Mouse (Mus musculus) layer of hippocampus, postnatal 36 days (tissue): ENCODE measurements around the gene Fblim1. TPM values are rescaled to one million over a fixed set of nuclear protein-coding genes. Genes with fewer than 3 reads are reported as not detected.
"Not testable (repeated sequence)": the region's sequence is repeated elsewhere in the genome, so short reads cannot be mapped to it uniquely, and the experiment has no call there.

Source experiments
- DNase-seq, 2 experiments: peaks; one replicate each; pipeline ENCODE4 v3.0.0; 2022
- total RNA-seq, 2 experiments: library from RNA; stranded (reverse); gene quantifications; 2 replicates each; pipeline ENCODE4 v1.2.3; 2021

The Fblim1 gene
- total RNA-seq, 2 experiments from 2014 or later = 0.50 to 1.0 TPM

- no peak for DNase-seq
Observed at GRCm38 (mm10) chr4:141566187-141566586, 39.7 kb downstream of the Fblim1 start.

DNA sequence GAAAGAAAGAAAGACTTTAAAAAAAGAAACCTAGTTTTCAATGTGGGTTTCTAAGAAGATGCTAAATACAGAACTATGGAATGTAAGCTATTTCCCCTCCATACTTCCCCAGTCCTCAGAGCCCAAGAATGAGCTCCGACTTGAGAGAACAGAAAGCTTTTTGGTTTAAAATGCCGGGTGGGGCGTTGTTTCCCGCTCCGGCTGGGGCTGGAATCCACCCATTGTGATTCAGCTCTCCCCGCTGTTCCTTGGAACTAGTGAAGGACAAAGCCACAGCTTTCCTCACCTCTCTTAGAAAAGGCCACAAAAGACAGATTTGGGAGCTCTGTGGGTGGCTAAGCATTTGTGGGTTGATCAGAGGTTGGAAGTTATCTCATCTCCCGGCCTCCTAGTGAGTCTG is 40.6 kb downstream of the Fblim1 start:
- no peak for DNase-seq

DNA sequence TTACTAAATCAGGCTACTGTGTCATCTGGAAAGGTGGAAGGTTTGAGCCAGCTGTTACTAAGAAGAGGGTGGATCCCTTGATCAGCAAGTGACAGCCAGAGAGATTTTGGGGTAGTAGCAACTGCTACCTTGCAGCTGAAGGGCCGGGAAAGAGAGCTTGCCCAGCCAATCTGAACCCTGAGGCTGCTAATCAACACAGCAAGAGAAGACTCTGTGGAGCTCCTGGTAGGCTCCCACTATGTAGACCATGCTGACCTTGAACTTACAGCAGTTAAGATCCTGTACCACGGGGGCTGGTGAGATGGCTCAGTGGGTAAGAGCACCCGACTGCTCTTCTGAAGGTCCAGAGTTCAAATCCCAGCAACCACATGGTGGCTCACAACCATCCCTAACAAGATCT is 41.2 kb downstream of the Fblim1 start:
- no peak for DNase-seq

GRCm38 (mm10) chr4:141564209-141564608 is 41.7 kb downstream of the Fblim1 start:
- DNase-seq = no peak

GRCm38 (mm10) chr4:141562281-141562680 is 43.6 kb downstream of the Fblim1 start:
- DNase-seq = no peak

GRCm38 (mm10) chr4:141561331-141561919 is 44.5 kb downstream of the Fblim1 start:
- not testable (repeated sequence) for DNase-seq

- peak in 1 of 2 experiments; percentile 53 for DNase-seq
Observed at GRCm38 (mm10) chr4:141559898-141560263, 46.0 kb downstream of the Fblim1 start.

DNA sequence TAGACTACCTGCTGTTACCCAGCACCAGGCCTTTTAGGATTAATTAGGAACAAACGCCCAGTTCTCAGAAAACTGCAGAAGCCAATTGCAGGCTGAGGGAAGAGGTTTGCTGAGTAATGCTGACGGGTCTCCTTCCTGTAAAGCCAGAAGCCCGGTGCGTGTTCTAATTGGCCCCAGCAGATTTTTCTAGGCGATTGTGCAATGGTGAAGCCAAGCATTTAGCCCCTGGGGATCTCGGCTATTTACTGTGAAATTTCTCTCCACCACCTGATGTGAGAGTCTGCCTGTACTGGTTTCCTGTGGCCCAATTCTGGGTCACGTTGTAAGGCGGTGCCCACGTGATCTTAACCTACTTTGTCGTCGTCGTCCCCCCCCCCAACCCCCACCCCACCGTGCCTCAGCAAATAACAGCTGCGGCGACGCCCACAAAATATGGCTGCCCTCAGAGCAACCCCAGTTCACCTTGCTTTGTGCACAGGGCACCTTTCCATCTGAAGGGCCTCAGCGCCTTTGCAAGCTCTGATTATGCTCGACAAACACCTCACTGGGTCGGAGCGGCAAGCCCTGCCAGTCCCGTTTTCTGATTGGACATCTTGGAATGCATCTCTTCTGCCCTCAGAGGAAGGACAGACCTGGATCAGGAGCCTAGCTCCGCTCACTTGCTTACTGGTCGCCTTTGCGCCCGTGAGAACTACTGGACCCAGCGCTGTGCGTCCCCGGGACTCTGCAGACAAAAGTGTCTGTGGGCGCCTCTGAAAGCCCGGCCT is 46.6 kb downstream of the Fblim1 start:
- DNase-seq = peak; percentile 51 to 62

DNA sequence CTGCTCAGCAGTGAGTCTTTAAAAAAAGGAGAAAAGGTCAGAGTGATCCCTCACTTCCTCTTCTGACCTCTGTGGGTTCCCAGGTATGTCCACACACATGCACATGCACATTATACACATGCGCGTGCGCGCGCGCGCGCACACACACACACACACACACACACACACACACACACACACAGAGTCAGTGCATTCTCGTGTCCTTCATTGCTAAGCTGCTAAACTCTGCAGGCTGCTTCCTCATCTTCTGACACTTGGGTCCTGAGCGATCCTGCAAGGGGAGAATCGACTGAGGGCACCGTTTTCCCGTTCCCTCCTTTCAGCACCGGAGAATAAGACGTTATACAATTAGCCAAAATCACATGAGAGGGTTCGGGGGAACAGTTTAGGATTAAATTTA is 47.2 kb downstream of the Fblim1 start:
- peak in 1 of 2 experiments; percentile 12 for DNase-seq

DNA sequence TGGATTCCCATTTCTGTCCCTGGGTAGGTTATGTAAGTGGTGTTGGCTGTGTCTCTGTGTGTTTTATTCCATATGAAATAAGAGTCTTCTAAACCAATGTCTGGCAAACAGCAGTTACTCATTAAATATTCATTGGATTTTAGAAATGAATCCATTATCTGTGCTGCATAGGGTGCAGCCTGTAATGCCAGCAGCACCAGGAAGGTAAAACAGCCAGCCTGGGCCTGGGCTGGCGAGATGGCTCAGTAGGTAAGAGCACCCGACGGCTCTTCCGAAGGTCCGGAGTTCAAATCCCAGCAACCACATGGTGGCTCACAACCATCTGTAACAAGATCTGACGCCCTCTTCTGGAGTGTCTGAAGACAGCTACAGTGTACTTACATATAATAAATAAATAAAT is 49.7 kb downstream of the Fblim1 start:
- not testable (repeated sequence) for DNase-seq

GRCm38 (mm10) chr4:141554255-141554865 is 51.5 kb downstream of the Fblim1 start:
- DNase-seq = not testable (repeated sequence)

DNA sequence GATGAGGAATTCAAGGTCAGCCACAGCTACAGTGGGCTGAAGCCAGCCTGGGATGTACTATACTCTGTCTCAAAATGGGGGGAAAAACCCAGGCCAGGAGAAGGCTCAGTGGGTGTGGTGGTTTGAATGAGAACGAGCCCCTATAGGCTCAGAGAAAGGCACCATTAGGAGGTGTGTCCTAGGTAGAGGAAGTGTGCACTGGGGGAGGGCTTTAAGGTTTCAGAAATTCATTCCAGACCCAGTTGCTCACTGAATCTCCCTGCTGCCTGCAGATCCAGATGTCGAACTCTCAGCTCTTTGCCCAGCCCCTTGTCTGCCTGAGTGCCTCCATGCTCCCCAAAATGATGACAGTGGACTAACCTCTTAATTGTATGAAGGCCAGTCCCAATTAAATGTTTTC is 53.4 kb downstream of the Fblim1 start:
- no peak for DNase-seq

DNA sequence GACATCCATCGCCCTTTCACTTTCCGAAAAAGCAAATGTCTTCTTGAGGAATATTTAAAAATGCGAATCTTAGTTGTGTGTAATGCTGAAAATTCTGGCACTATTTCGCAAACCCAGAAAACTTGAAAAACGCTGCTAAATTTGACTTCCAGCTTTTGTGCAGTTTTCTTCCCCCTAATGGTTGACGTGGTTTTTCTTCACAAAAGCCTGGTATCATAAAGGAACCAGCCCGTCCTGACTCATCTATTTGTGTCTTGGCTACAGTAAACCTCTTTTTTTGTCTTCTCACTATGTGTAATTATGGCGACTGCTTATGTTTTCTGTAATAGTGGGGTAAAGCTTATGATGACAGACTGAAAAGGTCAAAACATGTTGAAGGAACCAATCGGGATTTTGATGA is 58.6 kb downstream of the Fblim1 start:
- no peak for DNase-seq

DNA sequence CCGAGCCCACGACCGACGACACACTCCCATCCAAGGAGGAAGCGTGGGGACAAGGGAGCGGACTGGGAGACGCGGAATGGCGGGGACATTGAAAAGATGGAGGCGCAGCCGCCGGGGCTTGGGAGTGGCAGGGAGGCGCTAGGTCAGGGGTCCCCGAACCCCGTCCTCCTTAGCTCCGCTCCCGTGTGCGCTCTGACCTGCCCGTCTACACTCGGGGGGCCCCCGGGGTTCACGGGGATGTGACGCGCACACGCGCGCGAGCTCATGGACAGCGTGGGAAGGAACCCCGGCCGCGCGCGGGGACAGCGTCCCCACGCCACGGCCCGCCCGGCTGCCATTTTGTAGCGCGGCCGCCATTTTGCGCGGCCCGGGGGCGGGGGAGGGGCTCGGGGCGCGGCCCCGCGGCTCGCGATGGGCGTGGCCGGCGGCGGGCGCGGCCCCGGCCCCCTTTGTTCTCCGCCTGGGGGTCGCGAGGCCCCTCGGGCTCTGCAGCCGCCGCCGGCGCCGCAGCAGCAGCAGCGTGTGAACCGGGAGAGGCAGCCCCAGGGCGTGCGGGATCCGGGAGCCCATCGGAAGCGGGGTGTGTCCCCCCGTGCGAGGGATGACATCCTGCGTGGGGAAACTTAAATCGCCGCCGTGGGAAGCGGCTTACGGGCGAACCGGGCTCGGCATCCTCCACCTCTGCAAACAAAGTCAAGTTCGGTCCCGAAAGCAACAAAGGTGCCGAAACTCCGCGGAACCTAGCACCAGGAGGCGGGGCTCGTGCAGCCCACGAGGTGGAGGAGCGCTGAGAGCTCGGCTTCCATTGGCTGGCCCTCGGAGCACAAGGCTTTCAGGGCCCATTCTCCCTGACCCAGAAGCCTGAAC is 59.3 kb downstream of the Fblim1 start:
- DNase-seq = peak; percentile 81 to 85

DNA sequence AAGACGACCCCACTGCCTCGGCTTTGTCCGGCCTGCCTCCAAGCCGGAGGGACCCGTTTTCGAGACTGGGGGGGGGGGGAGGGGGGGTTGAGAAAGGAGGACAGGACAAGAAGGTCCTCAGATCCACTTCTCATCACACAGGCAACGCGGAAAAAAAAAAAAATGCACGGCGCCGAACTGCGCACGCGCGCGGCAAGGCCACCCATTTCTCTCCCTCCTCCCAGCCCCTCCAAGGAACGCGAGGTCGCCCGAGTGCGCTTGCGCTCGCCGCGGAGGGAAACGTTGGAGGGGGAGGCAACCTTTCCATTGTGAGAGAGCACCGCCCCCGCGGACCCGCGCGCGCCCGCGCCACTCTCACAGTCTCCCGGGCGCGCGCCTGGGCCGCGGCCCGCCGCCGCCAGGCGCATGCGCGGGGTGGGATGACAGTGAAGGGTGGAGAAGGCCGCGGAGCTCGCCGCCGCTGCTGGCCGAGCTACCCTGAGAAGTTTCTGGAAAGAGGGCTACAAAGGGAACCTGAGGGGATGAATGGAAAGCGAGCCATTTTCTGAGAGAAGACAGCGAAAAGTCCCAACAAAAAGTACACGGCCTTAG is 60.1 kb downstream of the Fblim1 start:
- DNase-seq = peak; percentile 99

GRCm38 (mm10) chr4:141545071-141545742 is 60.7 kb downstream of the Fblim1 start:
- DNase-seq = peak in 1 of 2 experiments; percentile 50

GRCm38 (mm10) chr4:141544536-141544935 is 61.4 kb downstream of the Fblim1 start:
- DNase-seq = no peak

GRCm38 (mm10) chr4:141543593-141543992 is 62.3 kb downstream of the Fblim1 start:
- no peak for DNase-seq

GRCm38 (mm10) chr4:141541851-141542250 is 64.0 kb downstream of the Fblim1 start:
- DNase-seq = no peak

DNA sequence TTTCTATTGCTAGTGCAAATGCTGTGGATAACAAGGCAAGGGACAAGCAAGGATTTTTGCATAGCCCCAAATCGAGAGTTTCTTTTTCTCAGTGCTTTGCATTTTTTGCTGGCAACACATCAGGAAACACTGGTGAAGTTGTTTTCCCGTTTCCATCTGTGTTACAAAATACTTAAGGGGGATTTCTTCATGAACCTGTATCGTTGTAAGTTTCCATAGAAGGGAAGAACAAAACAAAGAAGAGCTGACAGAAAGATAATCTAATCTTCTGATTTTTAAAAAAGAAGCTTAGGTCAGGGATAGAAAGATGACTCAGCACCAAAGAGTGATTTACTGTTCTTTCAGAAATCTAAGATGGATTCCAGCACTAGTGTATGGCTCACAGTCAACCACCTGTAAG is 65.1 kb downstream of the Fblim1 start:
- DNase-seq = no peak

- no peak for DNase-seq
Observed at GRCm38 (mm10) chr4:141539213-141539767, 66.6 kb downstream of the Fblim1 start.
